Mouse (Mus musculus): ENCODE measurements at regions not wholly inside any gene's neighbourhood (a gene's known extent, or its start where the extent isn't known, plus 50 kb on each side); places are given as distances from the start of the nearest gene placed in this dataset.
"Not testable (repeated sequence)": the region's sequence is repeated elsewhere in the genome, so short reads cannot be mapped to it uniquely, and the experiment has no call there.

DNA sequence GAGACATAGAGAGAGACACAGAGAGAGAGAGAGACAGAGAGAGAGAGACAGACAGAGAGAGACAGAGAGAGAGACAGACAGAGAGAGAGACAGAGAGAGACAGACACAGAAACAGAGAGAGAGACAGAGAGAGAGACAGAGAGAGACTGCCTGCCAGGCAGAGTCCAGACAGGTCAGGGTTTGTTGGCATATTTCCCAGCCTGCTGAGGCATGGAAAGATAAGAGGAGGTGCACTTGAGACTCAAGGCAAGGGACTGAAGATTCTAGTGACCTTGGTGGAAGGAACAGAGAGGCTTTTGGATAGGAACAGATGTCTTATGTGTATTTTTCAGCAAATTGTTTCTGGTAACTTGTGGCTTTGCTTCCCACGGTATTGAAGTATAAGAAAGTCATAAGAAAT, 186.5 kb downstream of the Osr1 start:
- no peak for ATAC-seq (ENCODE audit: insufficient number of reproducible peaks, insufficient read depth, low FRiP score, low TSS enrichment, low read depth)
- Histone ChIP-seq H3K4me2 (no peak overlapping the region), H3K27ac (no peak overlapping the region), H3K9me3 (no peaks in the 10 kb centered on the region), H3K4me3 (replicated peaks) (no peak overlapping the region), H3K4me1 (replicated peaks) (peaks cover 26% of the 10 kb centered on the region), H3K9ac (replicated peaks) (no peak overlapping the region), H3K36me3 (no peaks in the 10 kb centered on the region), H3K27me3 (peaks cover 8% of the 10 kb centered on the region)
- 71% methylated on average over 1 of the region's 1 CpGs for WGBS

DNA sequence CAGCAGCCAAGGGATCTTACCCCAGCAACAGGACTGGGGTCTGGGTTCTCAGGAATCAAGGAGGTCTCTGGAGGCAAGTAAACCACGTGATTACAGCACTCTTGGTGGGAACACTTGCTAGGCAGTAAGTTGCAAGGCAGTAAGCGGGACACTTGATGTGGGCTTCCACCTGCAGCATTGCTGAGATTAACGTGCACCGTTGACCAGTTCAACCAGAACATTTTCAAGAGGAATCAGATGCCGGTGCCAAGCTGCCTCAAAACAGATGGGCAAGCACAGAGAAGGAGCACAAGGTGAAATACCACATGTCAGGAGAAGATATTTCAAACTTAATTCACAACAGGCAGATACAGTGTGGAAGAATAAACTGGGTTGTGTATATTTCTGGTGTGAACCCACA, 190.9 kb downstream of the Osr1 start:
- Histone ChIP-seq H3K9me3 (no peaks in the 10 kb centered on the region), H3K4me3 (replicated peaks) (no peak overlapping the region), H3K4me2 (no peak overlapping the region), H3K9ac (replicated peaks) (no peak overlapping the region), H3K4me1 (replicated peaks) (peaks cover 9% of the 10 kb centered on the region; the same call in 1 of the 2 replicates), H3K27ac (no peak overlapping the region), H3K27me3 (peaks cover 7% of the 10 kb centered on the region), H3K36me3 (no peaks in the 10 kb centered on the region)
- 21% methylated on average over 5 of the region's 5 CpGs for WGBS
- ATAC-seq (ENCODE audit: insufficient number of reproducible peaks, insufficient read depth, low FRiP score, low TSS enrichment, low read depth) = 0 out of 2 replicates have a peak, but pooled peaks have one; percentile 31

DNA sequence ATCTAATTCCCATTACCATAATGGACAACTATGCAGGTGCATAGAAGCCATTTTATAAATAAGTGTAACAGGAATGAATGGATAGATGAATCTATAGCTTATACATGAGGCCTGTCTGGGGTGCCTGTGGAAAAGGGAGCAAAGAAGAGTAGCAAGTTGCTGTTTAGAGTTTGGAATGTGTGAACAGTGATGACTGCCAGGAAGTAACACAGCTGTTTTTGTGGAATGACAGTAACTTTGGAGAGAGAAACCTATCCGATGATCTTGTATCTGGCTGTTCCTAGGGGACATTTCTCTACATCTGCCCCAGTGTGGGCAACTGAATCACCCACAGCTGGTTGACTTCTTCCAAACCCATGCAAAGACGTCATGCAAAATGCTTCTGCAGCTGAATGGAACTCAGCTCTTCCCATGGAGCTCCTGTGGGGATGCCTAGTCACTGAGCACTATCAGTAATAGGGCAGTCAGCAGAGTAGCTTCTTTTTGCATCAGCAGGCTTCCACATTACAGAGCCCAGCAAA, 192.4 kb downstream of the Osr1 start:
- not testable (repeated sequence) for ATAC-seq (ENCODE audit: insufficient number of reproducible peaks, insufficient read depth, low FRiP score, low TSS enrichment, low read depth); H3K9ac ChIP-seq (replicated peaks)

DNA sequence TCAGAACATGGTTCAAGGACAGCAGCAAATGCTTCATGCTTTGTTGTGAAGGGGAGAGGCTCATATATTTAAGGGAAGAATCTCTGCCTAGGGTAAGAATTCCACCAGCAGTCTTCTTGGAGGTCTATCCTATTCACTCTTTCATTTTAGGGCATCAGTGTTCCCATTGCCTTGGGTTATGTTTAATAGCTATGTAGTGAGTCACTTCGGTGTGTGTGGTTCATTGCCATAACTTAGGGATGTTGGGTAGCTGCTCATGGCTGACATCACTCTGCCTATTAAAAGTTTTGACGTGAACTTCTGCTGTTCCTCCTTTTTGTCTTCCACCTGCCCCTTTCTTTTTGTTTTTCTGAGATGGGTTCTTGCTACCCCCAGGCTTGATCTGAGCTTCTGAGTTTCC, 192.9 kb downstream of the Osr1 start:
- Histone ChIP-seq H3K27ac (no peak overlapping the region), H3K4me1 (replicated peaks) (peaks cover 9% of the 10 kb centered on the region; the same call in 1 of the 2 replicates), H3K9me3 (no peaks in the 10 kb centered on the region), H3K4me2 (no peak overlapping the region), H3K36me3 (no peaks in the 10 kb centered on the region), H3K4me3 (replicated peaks) (no peak overlapping the region), H3K27me3 (peaks cover 4% of the 10 kb centered on the region), H3K9ac (replicated peaks) (no peak overlapping the region)
- 84% methylated on average over 2 of the region's 2 CpGs for WGBS
- no peak for ATAC-seq (ENCODE audit: insufficient number of reproducible peaks, insufficient read depth, low FRiP score, low TSS enrichment, low read depth)

More for the DNA sequence above, 192.4 kb downstream of the Osr1 start:
- not testable (repeated sequence) for H3K27ac ChIP-seq; H3K36me3 ChIP-seq; H3K9me3 ChIP-seq; H3K4me1 ChIP-seq (replicated peaks); H3K27me3 ChIP-seq; H3K4me2 ChIP-seq; H3K4me3 ChIP-seq (replicated peaks)
- WGBS = 59% methylated on average over 2 of the region's 2 CpGs

DNA sequence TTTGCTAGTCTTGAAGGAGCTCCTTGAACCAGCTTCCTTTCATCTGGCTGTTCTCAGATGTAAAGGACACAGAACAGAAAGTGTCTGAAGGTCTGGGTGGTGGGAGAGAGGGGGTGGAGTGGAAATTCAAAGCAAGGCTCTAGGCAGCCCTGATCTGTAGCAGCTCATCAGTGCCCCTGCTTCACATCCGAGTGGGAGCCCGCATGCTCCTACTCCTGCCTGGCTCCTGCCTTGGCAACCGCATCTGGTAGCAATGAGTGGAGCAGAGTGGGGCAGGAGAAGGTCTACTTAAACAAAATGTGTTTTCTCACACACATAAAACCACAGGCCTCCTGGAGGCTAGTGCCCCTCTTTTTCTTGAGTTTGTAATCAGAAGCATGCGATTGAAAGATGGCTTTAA, 201.0 kb downstream of the Osr1 start:
- Histone ChIP-seq H3K4me1 (replicated peaks) (peaks cover 13% of the 10 kb centered on the region; the same call in 1 of the 2 replicates), H3K27me3 (no peaks in the 10 kb centered on the region), H3K4me3 (replicated peaks) (no peak overlapping the region), H3K4me2 (no peak overlapping the region), H3K9me3 (no peaks in the 10 kb centered on the region), H3K27ac (no peak overlapping the region), H3K36me3 (no peaks in the 10 kb centered on the region), H3K9ac (replicated peaks) (no peak overlapping the region)
- peak; percentile 81; the same call in 1 of the 2 replicates for ATAC-seq (ENCODE audit: insufficient number of reproducible peaks, insufficient read depth, low FRiP score, low TSS enrichment, low read depth)
- 30% methylated on average over 4 of the region's 4 CpGs for WGBS

DNA sequence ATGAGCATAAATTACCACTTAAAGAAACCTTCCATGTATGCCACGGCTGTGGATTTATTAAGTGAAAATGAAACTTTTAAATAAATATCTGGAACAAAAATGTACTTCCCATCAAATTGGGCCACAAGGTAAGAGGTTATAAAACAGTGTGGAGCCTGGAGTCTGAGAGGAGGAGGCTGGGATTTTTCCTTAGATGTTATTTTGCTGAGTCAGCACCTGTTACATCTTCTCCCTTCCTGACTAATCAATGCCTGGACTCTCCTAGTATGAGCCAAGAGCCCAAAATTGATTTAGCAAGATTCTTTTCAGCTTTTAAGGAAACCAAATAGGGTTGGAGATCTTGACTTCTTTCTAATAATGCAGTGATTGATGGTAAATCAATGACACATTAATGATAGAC, 203.0 kb downstream of the Osr1 start:
- WGBS = 58% methylated on average over 1 of the region's 1 CpGs
- no peaks in the 10 kb centered on the region for H3K9me3 ChIP-seq
- no peak overlapping the region for H3K4me2 ChIP-seq
- H3K4me1 ChIP-seq (replicated peaks) = peaks cover 13% of the 10 kb centered on the region; the same call in 1 of the 2 replicates
- no peak for ATAC-seq (ENCODE audit: insufficient number of reproducible peaks, insufficient read depth, low FRiP score, low TSS enrichment, low read depth)
- H3K9ac ChIP-seq (replicated peaks) = no peak overlapping the region
- no peak overlapping the region for H3K27ac ChIP-seq
- H3K27me3 ChIP-seq = no peaks in the 10 kb centered on the region
- H3K36me3 ChIP-seq = no peaks in the 10 kb centered on the region
- no peak overlapping the region for H3K4me3 ChIP-seq (replicated peaks)

DNA sequence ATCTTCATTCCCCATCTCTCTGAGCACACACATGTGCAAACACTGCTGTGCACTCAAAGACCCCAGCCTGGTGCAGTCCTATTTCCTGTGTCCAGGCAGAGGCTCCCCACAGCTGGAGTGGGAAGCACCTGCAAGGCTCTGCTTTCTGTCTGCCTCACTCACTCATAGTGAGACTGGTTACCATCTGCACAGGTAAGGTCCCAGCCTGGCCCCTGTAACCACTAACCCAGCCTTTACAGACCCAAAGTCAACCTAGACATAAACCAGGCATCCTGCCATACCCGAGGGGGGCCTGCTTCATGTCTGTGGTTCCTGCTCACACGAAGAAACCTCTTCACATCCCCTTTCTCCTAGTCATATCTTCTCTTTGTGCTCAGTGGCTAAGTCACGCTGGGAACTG, 232.4 kb downstream of the Osr1 start:
- no peak overlapping the region for H3K9ac ChIP-seq (replicated peaks)
- no peak overlapping the region for H3K4me2 ChIP-seq
- WGBS = 39% methylated on average over 3 of the region's 3 CpGs
- peak; percentile 75; the same call in 1 of the 2 replicates for ATAC-seq (ENCODE audit: insufficient number of reproducible peaks, insufficient read depth, low FRiP score, low TSS enrichment, low read depth)
- no peaks in the 10 kb centered on the region for H3K4me1 ChIP-seq (replicated peaks)
- H3K4me3 ChIP-seq (replicated peaks) = no peak overlapping the region
- no peaks in the 10 kb centered on the region for H3K36me3 ChIP-seq
- H3K27ac ChIP-seq = no peak overlapping the region
- no peaks in the 10 kb centered on the region for H3K27me3 ChIP-seq
- no peaks in the 10 kb centered on the region for H3K9me3 ChIP-seq

DNA sequence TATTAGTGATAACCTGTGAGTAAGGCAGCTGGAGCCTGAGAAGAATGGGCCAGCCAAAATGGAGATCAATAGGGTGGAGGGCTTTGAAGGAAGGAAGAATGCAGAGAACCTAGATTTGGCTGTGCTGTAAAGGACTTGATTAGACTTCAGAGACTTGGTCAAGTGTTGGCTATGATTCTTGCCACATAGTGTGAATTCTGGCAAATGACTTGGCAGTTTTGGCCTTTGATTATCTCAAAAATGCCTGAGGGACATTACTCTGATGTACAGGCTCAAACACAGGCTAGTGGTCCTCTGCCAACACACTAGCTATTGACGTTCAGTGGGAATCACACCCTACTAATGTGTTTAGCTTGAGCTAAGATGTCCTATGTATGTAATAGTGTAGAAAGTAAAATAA, 237.5 kb downstream of the Osr1 start:
- no peaks in the 10 kb centered on the region for H3K36me3 ChIP-seq
- H3K4me2 ChIP-seq = no peak overlapping the region
- no peaks in the 10 kb centered on the region for H3K27me3 ChIP-seq
- no peak overlapping the region for H3K27ac ChIP-seq
- H3K9me3 ChIP-seq = no peaks in the 10 kb centered on the region
- H3K4me1 ChIP-seq (replicated peaks) = no peaks in the 10 kb centered on the region
- WGBS = 71% methylated on average over 1 of the region's 1 CpGs
- no peak for ATAC-seq (ENCODE audit: insufficient number of reproducible peaks, insufficient read depth, low FRiP score, low TSS enrichment, low read depth)
- H3K9ac ChIP-seq (replicated peaks) = no peak overlapping the region
- H3K4me3 ChIP-seq (replicated peaks) = no peak overlapping the region

DNA sequence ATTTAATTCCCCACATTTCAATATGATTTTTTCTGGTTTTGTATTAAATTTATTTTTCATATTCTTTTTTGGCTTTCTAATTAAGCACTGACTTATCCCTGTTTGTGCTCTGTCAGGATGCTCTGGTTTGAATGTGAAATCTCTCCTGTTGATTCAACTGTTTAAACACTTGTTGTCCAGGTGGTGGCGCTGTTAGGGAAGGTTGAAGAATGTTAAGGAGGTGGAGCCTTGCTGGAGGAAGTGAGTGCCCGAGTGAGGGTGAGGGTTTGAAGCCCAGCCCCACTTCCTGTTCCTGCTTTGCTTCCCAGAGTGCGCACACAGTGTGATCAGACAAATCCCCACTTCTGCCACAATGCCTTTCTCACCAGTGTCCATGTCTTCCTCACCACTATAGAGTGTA, 263.4 kb downstream of the Osr1 start:
- ATAC-seq (ENCODE audit: insufficient number of reproducible peaks, insufficient read depth, low FRiP score, low TSS enrichment, low read depth) = no peak
- Histone ChIP-seq H3K27me3 (no peaks in the 10 kb centered on the region), H3K4me2 (no peak overlapping the region), H3K9me3 (no peaks in the 10 kb centered on the region), H3K4me3 (replicated peaks) (no peak overlapping the region), H3K36me3 (no peaks in the 10 kb centered on the region), H3K27ac (no peak overlapping the region), H3K9ac (replicated peaks) (no peak overlapping the region), H3K4me1 (replicated peaks) (no peaks in the 10 kb centered on the region)
- WGBS = 65% methylated on average over 3 of the region's 3 CpGs

DNA sequence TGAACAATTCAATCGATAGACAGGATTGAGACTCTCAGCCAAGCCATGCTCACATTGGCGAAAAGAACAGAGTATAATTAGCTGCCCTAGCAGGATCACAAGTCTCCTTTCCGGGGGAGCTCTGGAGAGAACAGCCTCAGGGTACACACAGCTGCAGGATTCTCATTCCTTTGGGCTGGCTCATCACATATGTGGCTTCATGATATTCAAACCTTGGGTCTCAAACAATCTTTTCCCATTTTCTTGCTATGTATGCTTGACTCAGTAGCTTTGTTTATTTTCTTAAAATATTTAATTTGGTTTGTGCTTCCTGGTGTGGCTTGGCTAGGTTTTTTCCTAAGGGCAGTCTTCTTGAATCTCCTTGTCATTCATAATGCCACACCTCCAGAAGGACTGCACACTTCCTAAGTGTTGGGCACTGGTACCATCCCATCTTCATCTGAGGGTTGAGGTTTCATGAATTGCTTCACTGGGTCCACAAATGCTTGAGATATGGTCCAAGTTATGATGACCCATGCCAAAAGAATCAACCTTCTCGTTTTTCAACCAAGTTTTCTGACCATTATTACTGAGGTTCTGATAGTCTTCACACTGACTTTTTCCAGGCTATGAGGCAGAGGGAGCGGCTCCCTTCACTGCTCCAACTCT, 269.4 kb downstream of the Osr1 start:
- H3K4me1 ChIP-seq (replicated peaks) = no peaks in the 10 kb centered on the region
- no peak for ATAC-seq (ENCODE audit: insufficient number of reproducible peaks, insufficient read depth, low FRiP score, low TSS enrichment, low read depth)
- H3K27ac ChIP-seq = no peak overlapping the region
- H3K36me3 ChIP-seq = no peaks in the 10 kb centered on the region
- WGBS = 66% methylated on average over 5 of the region's 5 CpGs
- no peaks in the 10 kb centered on the region for H3K9me3 ChIP-seq
- H3K4me2 ChIP-seq = no peak overlapping the region
- H3K4me3 ChIP-seq (replicated peaks) = no peak overlapping the region
- no peaks in the 10 kb centered on the region for H3K27me3 ChIP-seq
- H3K9ac ChIP-seq (replicated peaks) = no peak overlapping the region

DNA sequence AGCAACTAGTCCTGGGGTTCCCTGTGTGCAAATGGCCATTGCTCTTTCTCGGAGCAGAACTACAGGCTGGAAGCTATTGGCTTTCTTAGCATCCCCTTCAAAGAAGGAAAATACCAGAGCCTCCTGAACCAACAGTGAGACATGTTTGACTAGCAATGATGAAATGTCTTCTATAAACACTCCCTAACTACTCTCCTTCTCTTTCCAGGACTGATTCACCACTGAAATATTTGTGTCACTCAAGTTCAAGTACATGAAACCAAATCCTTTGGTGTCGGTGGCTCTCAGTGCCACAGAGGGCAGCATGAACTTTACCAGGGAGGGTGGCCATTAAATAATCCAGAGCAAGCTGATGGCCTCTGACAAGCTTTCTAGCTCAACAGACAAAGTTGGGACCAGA, 270.0 kb downstream of the Osr1 start:
- Histone ChIP-seq H3K4me1 (replicated peaks) (no peaks in the 10 kb centered on the region), H3K27ac (no peak overlapping the region), H3K4me2 (no peak overlapping the region), H3K36me3 (no peaks in the 10 kb centered on the region), H3K9me3 (no peaks in the 10 kb centered on the region), H3K4me3 (replicated peaks) (no peak overlapping the region), H3K27me3 (no peaks in the 10 kb centered on the region), H3K9ac (replicated peaks) (no peak overlapping the region)
- no peak for ATAC-seq (ENCODE audit: insufficient number of reproducible peaks, insufficient read depth, low FRiP score, low TSS enrichment, low read depth)
- WGBS = 75% methylated on average over 2 of the region's 2 CpGs

DNA sequence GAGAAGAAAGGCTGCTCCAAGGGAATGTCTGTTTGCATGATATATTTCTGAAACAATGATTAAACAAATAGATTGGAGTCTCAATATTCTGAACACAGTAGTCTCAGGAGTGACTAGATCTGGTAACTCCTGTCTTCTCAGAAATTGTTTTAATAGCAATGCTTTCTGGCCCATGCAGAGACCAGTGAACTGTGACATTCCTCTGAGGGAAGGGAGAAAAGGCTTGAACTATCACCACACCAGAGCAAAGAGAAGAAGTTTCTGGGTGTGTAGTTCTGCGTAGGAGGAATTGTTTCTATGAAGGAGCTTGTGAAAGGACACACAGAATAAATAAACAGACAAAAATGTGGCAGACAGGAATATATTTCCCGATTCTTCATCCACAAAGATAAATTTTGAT, 277.1 kb downstream of the Osr1 start:
- H3K9me3 ChIP-seq = no peaks in the 10 kb centered on the region
- 87% methylated on average over 2 of the region's 2 CpGs for WGBS
- H3K27me3 ChIP-seq = no peaks in the 10 kb centered on the region
- no peak for ATAC-seq (ENCODE audit: insufficient number of reproducible peaks, insufficient read depth, low FRiP score, low TSS enrichment, low read depth)
- H3K27ac ChIP-seq = no peak overlapping the region
- H3K4me3 ChIP-seq (replicated peaks) = no peak overlapping the region
- H3K9ac ChIP-seq (replicated peaks) = no peak overlapping the region
- no peaks in the 10 kb centered on the region for H3K4me1 ChIP-seq (replicated peaks)
- no peak overlapping the region for H3K4me2 ChIP-seq
- no peaks in the 10 kb centered on the region for H3K36me3 ChIP-seq

Data from limb, embryonic 12.5 days (tissue).